Comparison of ENCODE assay signal across 10 mouse cellular contexts in the genomic region with DNA sequence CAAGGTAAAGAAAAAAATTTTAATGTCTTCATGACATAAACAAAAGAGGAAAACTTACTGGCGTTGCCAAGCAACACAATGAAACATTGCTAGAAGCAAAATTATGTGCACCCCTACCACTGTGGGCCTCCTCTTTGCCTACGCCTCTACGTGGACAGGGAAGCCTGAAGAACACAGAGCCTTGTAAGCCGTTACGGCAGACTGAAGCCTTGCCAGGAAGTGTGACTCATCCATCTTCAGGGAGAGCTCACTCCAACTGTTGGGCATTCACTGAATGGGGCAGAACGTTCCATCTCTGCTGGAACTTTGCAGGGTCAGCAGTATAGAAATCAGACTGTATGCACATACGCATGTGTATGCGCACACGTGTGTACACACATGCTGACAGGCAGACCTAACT. TPM values are rescaled to one million over a fixed set of nuclear protein-coding genes. Genes with fewer than 3 reads are reported as not detected.
A peak's percentile ranks its signal among the peaks of the same experiment; 100 is the strongest.
DNase-seq lines count a peak whose midpoint lies in the region; TF ChIP-seq lines count a peak whose summit lies in the region.
"Had no signal": no experiment of that assay in that cellular context is flagged by ENCODE, and none has a peak within 500 bp of the region (broad histone marks: within the 10 kb centered on the region; RNA-seq: fewer than 3 reads in every experiment).

No protein-coding gene starts in this region.

- TF ChIP-seq CTCF in layer of hippocampus, adult 2 months (conservative IDR thresholded peaks at IDR 0.05): no peak

- WGBS in midbrain, embryonic 10.5 days: 84% methylated on average over 9 of the region's 9 CpGs

- H3K4me3 ChIP-seq in layer of hippocampus, adult 2 months: no peak overlapping the region
- H3K4me3 ChIP-seq in midbrain, embryonic 10.5 days: no peak overlapping the region
- H3K4me3 ChIP-seq: embryonic facial prominence, embryonic 15.5 days; liver, embryonic 15.5 days had no signal

- H3K27me3 ChIP-seq in midbrain, embryonic 10.5 days (ENCODE audit: low read depth, poor library complexity, severe bottlenecking): peaks cover 29% of the 10 kb centered on the region
- H3K27me3 ChIP-seq: embryonic facial prominence, embryonic 15.5 days had no signal

- peaks cover 31% of the 10 kb centered on the region for H3K4me1 ChIP-seq in midbrain, embryonic 10.5 days

- H3K9me3 ChIP-seq in midbrain, embryonic 10.5 days (replicated peaks): no peaks in the 10 kb centered on the region
- H3K9me3 ChIP-seq: embryonic facial prominence, embryonic 15.5 days; liver, embryonic 15.5 days had no signal

- peak; percentile 57 to 74 for DNase-seq in layer of hippocampus, adult 18-20 months (ENCODE audit: low spot score in 2 of 2)
- no peak for DNase-seq in layer of hippocampus, postnatal 25 days (ENCODE audit: extremely low spot score in 1 of 2, low spot score in 1 of 2)
- DNase-seq in fibroblast of lung, adult 2 months (ENCODE audit: low read depth): peak; percentile 86
- peak; percentile 52 to 80 for DNase-seq in layer of hippocampus, adult 2 months (ENCODE audit: low spot score in 2 of 2)
- DNase-seq in ovary, postnatal 14 days (ENCODE audit: low spot score): peak; percentile 34
- DNase-seq in cerebellum, adult 8-10 months: no peak
- no peak for DNase-seq in midbrain, embryonic 10.5 days (ENCODE audit: low spot score)
- DNase-seq in kidney, postnatal 36 days: no peak

- H3K36me3 ChIP-seq in midbrain, embryonic 10.5 days: no peaks in the 10 kb centered on the region
- H3K36me3 ChIP-seq: embryonic facial prominence, embryonic 15.5 days; liver, embryonic 15.5 days had no signal

- H3K27ac ChIP-seq in layer of hippocampus, adult 2 months: no peak overlapping the region
- H3K27ac ChIP-seq in midbrain, embryonic 10.5 days (replicated peaks): no peak overlapping the region
- H3K27ac ChIP-seq: embryonic facial prominence, embryonic 15.5 days; liver, embryonic 15.5 days had no signal

RNA-seq across cellular contexts. Expression of gene Tlr5, which starts 3.3 kb away (rescaled TPM):
- under 1 TPM; 0.37 to 0.63 TPM for total RNA-seq in layer of hippocampus, adult 18-20 months (2021)
- total RNA-seq in layer of hippocampus, postnatal 25 days (2021): under 1 TPM; 0.44 to 0.66 TPM
- under 1 TPM; 0.22 to 0.44 TPM for total RNA-seq in layer of hippocampus, adult 2 months (2021)
- polyA plus RNA-seq in midbrain, embryonic 10.5 days (2016; fragmentation: Nextera tagmentation; extraction: Ambion mirVana): 0.35 and 0.52 TPM in 2 replicates

Comparison
In these comparisons a context has a peak if more than half of its experiments do, and no peak if none do; other contexts are left out.
1. DNase-seq: peak in layer of hippocampus, adult 18-20 months (2 of 2), fibroblast of lung, adult 2 months (single experiment), layer of hippocampus, adult 2 months (2 of 2) and ovary, postnatal 14 days (single experiment); none in layer of hippocampus, postnatal 25 days (0 of 2), cerebellum, adult 8-10 months (single experiment), midbrain, embryonic 10.5 days (single experiment) and kidney, postnatal 36 days (0 of 2).